Mouse (Mus musculus) activated CD4-positive, CD25-positive, alpha-beta regulatory T cell, adult 9 weeks (primary cell): Measurements from ENCODE around the gene Smim5. TPM values are rescaled to one million over a fixed set of nuclear protein-coding genes. Genes with fewer than 3 reads are reported as not detected.

Experiments used
- polyA plus RNA-seq: library from polyadenylated mRNA; unstranded; fragments of 100-300 nt; shearing (Covaris generic); gene quantifications from one replicate; pipeline ENCODE4 v1.2.1, GENCODE M21; 2017

Gene Smim5
- polyA plus RNA-seq, result 0.86 TPM

DNA sequence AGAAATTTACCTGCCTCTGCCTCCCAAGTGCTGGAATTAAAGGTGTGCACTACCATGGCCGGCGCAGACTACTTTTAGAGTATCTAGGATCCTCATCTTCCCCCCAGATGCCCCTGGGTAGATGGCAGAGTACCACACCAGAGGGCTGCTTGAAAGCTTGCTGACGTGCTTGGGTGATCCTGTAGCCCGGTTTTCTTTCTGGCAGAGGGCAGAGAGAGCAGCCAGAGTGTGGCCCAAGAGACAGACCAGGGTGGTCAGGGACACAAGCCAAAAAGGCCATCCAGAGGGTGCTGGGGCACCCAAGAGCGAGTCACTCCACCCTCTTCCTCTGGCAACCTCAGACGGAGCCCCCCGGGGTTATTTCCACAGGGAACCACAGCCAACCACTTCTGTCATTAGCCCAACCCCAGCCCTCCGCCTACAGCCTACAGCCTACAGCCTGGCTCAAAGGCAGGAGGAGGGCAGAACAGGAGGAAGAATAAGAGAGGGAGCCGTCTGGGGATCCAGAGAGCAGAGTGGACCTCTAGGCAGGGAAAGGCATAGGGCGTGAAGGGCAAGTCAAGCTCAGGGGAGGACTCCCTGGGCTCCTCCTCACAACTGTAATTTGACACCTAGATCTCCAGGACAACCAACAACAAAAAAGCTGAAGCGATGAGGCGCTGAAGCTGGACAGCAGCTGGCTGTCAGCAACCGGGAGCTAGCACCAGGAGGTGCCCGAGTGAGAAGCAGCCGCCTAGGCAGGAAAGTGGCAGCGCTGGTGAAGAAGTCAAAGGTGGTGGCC lies at the start of gene Smim5:
TSS of gene Smim5 (plus strand) at position 481 of the 781 bp plus-strand sequence.

DNA sequence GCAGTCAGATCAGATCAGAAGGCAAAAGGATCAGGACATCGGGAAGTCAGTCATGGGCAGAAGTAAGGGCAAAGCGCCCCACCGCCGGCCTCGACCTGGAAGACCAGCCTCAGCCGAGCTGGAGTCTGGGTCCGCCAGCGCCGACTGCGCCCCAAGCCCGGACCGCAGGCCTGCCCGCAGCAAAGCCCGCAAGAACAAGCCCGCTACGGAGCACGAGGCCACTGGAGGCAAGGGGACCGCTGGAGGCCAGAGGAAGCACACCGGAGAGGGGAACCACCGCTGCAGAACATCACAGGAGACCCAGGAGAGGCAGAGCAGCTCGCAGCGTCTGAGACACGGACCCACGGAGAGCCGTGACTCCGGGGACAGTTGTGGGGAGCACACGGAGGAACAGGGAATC lies 41.4 kb upstream of the Smim5 start, which contains the start of gene Myo15b:
TSS of gene Myo15b (plus strand) at position 53 of the 400 bp plus-strand sequence.

DNA sequence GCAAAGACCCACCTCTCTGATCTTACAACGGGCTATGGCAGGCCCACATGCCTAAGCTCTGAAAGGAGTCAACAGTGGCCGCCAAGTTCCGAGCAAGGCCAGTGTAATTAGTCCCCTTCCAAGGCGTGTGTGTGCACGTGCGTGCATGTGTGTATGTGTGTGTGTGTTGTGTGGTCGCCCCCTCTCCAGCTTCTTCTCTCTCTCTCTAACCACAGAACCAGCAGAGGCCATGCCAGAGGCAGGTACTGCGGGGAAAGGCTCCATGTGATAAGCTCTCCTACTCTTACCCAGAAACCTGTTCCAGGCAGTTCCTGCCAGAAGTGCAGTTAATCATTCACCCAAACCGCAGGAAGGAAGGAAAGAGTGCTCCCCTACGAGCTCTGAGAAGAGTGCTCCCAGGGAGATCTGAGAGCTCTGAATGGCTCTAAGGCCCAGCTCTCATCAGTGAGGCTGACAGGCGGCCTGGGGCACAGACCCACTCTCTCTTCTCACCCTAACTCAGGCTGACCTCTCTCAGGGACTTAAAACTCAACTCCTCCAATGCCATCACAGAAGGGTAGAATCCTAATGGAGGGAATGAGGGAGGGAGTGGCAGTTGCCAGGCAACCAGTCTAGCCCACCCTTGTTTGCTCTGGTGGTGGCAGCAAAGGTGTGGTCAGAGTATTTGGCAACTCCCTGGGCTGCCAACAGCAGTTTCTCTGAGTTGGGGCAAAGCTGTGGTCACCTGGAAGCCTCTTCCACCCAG lies 12.0 kb downstream of the Smim5 start, which contains the start of gene Smim6:
TSS of gene Smim6 (plus strand) at position 386 of the 745 bp plus-strand sequence.

DNA sequence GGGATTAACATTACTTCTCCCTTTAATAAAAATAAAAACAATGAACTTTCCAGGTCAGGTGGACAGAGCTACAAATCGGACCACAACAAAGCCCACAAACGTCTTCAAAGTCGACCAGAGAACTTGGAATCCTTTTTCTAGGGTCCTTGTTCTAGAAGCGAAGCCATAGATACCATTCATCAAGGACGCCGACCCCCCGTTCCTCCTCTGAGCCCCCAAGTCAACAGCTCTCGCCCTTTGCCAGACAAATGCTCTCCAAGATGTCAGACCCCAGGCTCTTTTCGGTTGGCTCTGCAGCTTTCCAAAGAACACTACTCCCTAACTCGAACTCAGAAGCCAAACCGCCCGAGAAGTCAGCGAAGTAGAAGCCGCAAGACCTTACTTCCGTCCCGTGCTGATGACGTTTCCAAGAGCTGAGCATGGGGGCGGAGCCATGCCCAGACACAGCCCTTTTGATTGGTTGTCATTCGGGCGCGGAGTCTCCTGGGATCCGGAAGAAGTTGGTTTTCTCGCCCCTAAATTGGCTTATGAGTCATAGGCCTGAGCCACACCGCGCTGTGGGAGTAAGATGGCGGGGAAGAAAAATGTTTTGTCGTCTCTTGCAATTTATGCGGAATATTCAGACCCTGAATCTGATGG lies 33.5 kb downstream of the Smim5 start, which contains the start of the genes Sap30bp and Recql5:
TSS of gene Sap30bp (plus strand) at position 175 of the 639 bp plus-strand sequence.
TSS of gene Recql5 (minus strand) at position 370 of the 639 bp plus-strand sequence.

Other genes starting within 250 kb of the Smim5 start
- 10.4 TPM for gene Grb2, start 191.4 kb upstream of the Smim5 start, polyA plus RNA-seq
- gene Tmem94, start 134.5 kb upstream of the Smim5 start, polyA plus RNA-seq, result 34.3 TPM
- gene Caskin2, start 86.3 kb upstream of the Smim5 start, polyA plus RNA-seq, result 4.3 TPM
- gene Tsen54, start 85.2 kb upstream of the Smim5 start, polyA plus RNA-seq, result 20.1 TPM
- 35.7 TPM for gene Llgl2, start 75.9 kb upstream of the Smim5 start, polyA plus RNA-seq
- 0.44 TPM for gene Myo15b, start 41.6 kb upstream of the Smim5 start, polyA plus RNA-seq
- 1.5 TPM for gene Smim6, start 12.1 kb downstream of the Smim5 start, polyA plus RNA-seq
- 39.2 TPM for gene Sap30bp, start 33.3 kb downstream of the Smim5 start, polyA plus RNA-seq
- gene Recql5, start 33.5 kb downstream of the Smim5 start, polyA plus RNA-seq, result 25.0 TPM
- not detected for gene Itgb4, start 74.7 kb downstream of the Smim5 start, polyA plus RNA-seq
- 40.6 TPM for gene Galk1, start 112.8 kb downstream of the Smim5 start, polyA plus RNA-seq
- 1,124 TPM for gene H3f3b, start 128.0 kb downstream of the Smim5 start, polyA plus RNA-seq
- 41.6 TPM for gene Unk, start 130.4 kb downstream of the Smim5 start, polyA plus RNA-seq
- gene Unc13d, start 178.0 kb downstream of the Smim5 start, polyA plus RNA-seq, result 205 TPM
- gene Wbp2, start 187.0 kb downstream of the Smim5 start, polyA plus RNA-seq, result 192 TPM
- 0.44 TPM for gene Trim47, start 227.2 kb downstream of the Smim5 start, polyA plus RNA-seq
- gene Trim65, start 231.2 kb downstream of the Smim5 start, polyA plus RNA-seq, result 10.2 TPM
- 65.8 TPM for gene Mrpl38, start 238.9 kb downstream of the Smim5 start, polyA plus RNA-seq